Mouse (Mus musculus) heart, embryonic 11.5 days (tissue): ENCODE results near the gene Slc5a2. TPM values are rescaled to one million over a fixed set of nuclear protein-coding genes. Genes with fewer than 3 reads are reported as not detected.

Experiments
- ATAC-seq: fragments of 200-750 bp; cut with Nextera tagmentation; replicated peaks from 2 replicates; pipeline ENCODE4 v1.8.0; 2017; ENCODE audit warnings: moderate library complexity; ENCODE audit not compliant: insufficient number of reproducible peaks, low FRiP score, low TSS enrichment
- H3K27ac ChIP-seq: fragments of 300-500 bp; sonication (generic); 2 replicates; pipeline ENCODE4 v1.5.1; 2014; ENCODE audit warnings: mild to moderate bottlenecking, low read depth, low read length
- H3K27me3 ChIP-seq: fragments of 300-500 bp; sonication (generic); 2 replicates; pipeline ENCODE4 v1.6.1; 2014; ENCODE audit warnings: mild to moderate bottlenecking, low read length, mixed read lengths; ENCODE audit not compliant: control insufficient read depth, insufficient read depth
- H3K36me3 ChIP-seq: fragments of 300-500 bp; sonication (generic); 2 replicates; pipeline ENCODE4 v1.6.1; 2014; ENCODE audit warnings: mild to moderate bottlenecking, low read length, moderate library complexity, mixed read lengths; ENCODE audit not compliant: control insufficient read depth, insufficient read depth
- H3K4me1 ChIP-seq: fragments of 300-500 bp; sonication (generic); 2 replicates; pipeline ENCODE4 v1.6.1; 2014; ENCODE audit warnings: low read length; ENCODE audit not compliant: control insufficient read depth, insufficient read depth
- H3K4me2 ChIP-seq: fragments of 300-500 bp; sonication (generic); 2 replicates; pipeline ENCODE4 v1.6.1; 2014; ENCODE audit warnings: mild to moderate bottlenecking, moderate library complexity
- H3K4me3 ChIP-seq: fragments of 300-500 bp; sonication (generic); 2 replicates; pipeline ENCODE4 v1.5.1; 2014; ENCODE audit warnings: low read depth, low read length
- H3K9ac ChIP-seq: fragments of 300-500 bp; sonication (generic); 2 replicates; pipeline ENCODE4 v1.6.1; 2014; ENCODE audit warnings: mild to moderate bottlenecking, low read depth, low read length, moderate library complexity
- H3K9me3 ChIP-seq: fragments of 300-500 bp; sonication (generic); replicated peaks from 2 replicates; pipeline ENCODE4 v1.6.1; 2016; ENCODE audit warnings: low read length; ENCODE audit not compliant: control insufficient read depth
- WGBS: fragments of 180-500 bp; shearing (Covaris S2); extraction: QIAGEN DNeasy Blood & Tissue Kit; methylation state at CpG from one replicate; pipeline ENCODE4 v1.1.7; 2014; ENCODE audit not compliant: insufficient replicate concordance; 5-methylcytosine and 5-hydroxymethylcytosine counted together
- polyA plus RNA-seq: library from polyadenylated mRNA; unstranded; fragments of >200 nt; fragmentation: Nextera tagmentation; extraction: Ambion mirVana; gene quantifications from 2 replicates; pipeline ENCODE4 v1.2.1, GENCODE M21; 2014

Gene Slc5a2
- polyA plus RNA-seq, 1 experiment from 2014 or later, result 0.83 TPM

- H3K27me3 ChIP-seq, result no peaks in the 10 kb centered on the region; the same call in 1 of the 2 replicates
- H3K36me3 ChIP-seq, result no peaks in the 10 kb centered on the region
- no peaks in the 10 kb centered on the region for H3K9me3 ChIP-seq
- WGBS, result 14% methylated on average over 8 of the region's 8 CpGs
- ATAC-seq, result no peak
- peaks cover 6% of the 10 kb centered on the region for H3K4me1 ChIP-seq
- no peak overlapping the region for H3K4me3 ChIP-seq
- H3K4me2 ChIP-seq, result no peak overlapping the region
- H3K27ac ChIP-seq, result no peak overlapping the region
- H3K9ac ChIP-seq, result no peak overlapping the region
Observed at GRCm38 (mm10) chr7:128310229-128310688, 44.8 kb downstream of the Slc5a2 start.

- no peaks in the 10 kb centered on the region for H3K36me3 ChIP-seq
- H3K4me3 ChIP-seq, result no peak overlapping the region
- H3K4me1 ChIP-seq, result peaks cover 6% of the 10 kb centered on the region
- no peak overlapping the region for H3K9ac ChIP-seq
- no peaks in the 10 kb centered on the region; the same call in 1 of the 2 replicates for H3K27me3 ChIP-seq
- H3K9me3 ChIP-seq, result no peaks in the 10 kb centered on the region
- WGBS, result 39% methylated on average over 3 of the region's 3 CpGs
- no peak overlapping the region for H3K4me2 ChIP-seq
- ATAC-seq, result no peak
- no peak overlapping the region for H3K27ac ChIP-seq
Observed at GRCm38 (mm10) chr7:128311263-128311662, 45.8 kb downstream of the Slc5a2 start.

- WGBS, result 79% methylated on average over 8 of the region's 8 CpGs
- no peaks in the 10 kb centered on the region; the same call in 1 of the 2 replicates for H3K27me3 ChIP-seq
- H3K9ac ChIP-seq, result no peak overlapping the region
- H3K27ac ChIP-seq, result no peak overlapping the region
- peaks cover 6% of the 10 kb centered on the region for H3K4me1 ChIP-seq
- no peaks in the 10 kb centered on the region for H3K9me3 ChIP-seq
- no peak for ATAC-seq
- H3K36me3 ChIP-seq, result no peaks in the 10 kb centered on the region
- no peak overlapping the region for H3K4me2 ChIP-seq
- no peak overlapping the region for H3K4me3 ChIP-seq
Observed at GRCm38 (mm10) chr7:128311811-128312210, 46.4 kb downstream of the Slc5a2 start.

GRCm38 (mm10) chr7:128312375-128313059 is 47.1 kb downstream of the Slc5a2 start:
- no peaks in the 10 kb centered on the region for H3K9me3 ChIP-seq
- H3K4me1 ChIP-seq, result peaks cover 6% of the 10 kb centered on the region
- H3K27ac ChIP-seq, result no peak overlapping the region
- no peaks in the 10 kb centered on the region; the same call in 1 of the 2 replicates for H3K27me3 ChIP-seq
- no peak for ATAC-seq
- H3K9ac ChIP-seq, result no peak overlapping the region
- H3K36me3 ChIP-seq, result no peaks in the 10 kb centered on the region
- H3K4me3 ChIP-seq, result no peak overlapping the region
- WGBS, result 79% methylated on average over 13 of the region's 13 CpGs
- H3K4me2 ChIP-seq, result no peak overlapping the region

GRCm38 (mm10) chr7:128313601-128314000 is 48.1 kb downstream of the Slc5a2 start:
- no peaks in the 10 kb centered on the region for H3K9me3 ChIP-seq
- ATAC-seq, result no peak

GRCm38 (mm10) chr7:128314491-128314890 is 49.0 kb downstream of the Slc5a2 start:
- Histone ChIP-seq H3K4me3 (no peak overlapping the region), H3K36me3 (no peaks in the 10 kb centered on the region), H3K9ac (no peak overlapping the region), H3K27ac (no peak overlapping the region), H3K9me3 (no peaks in the 10 kb centered on the region), H3K4me1 (peaks cover 6% of the 10 kb centered on the region), H3K27me3 (no peaks in the 10 kb centered on the region; the same call in 1 of the 2 replicates), H3K4me2 (no peak overlapping the region)
- no peak for ATAC-seq
- 67% methylated on average over 7 of the region's 7 CpGs for WGBS

More at GRCm38 (mm10) chr7:128313601-128314000, 48.1 kb downstream of the Slc5a2 start:
- Histone ChIP-seq H3K36me3 (no peaks in the 10 kb centered on the region), H3K4me2 (no peak overlapping the region), H3K9ac (no peak overlapping the region), H3K27me3 (no peaks in the 10 kb centered on the region; the same call in 1 of the 2 replicates), H3K4me1 (peaks cover 6% of the 10 kb centered on the region), H3K4me3 (no peak overlapping the region), H3K27ac (no peak overlapping the region)
- WGBS, result 75% methylated on average over 2 of the region's 2 CpGs

- no peak overlapping the region for H3K27ac ChIP-seq
- H3K9me3 ChIP-seq, result no peaks in the 10 kb centered on the region
- WGBS, result 59% methylated on average over 4 of the region's 4 CpGs
- H3K36me3 ChIP-seq, result no peaks in the 10 kb centered on the region
- no peak overlapping the region for H3K4me2 ChIP-seq
- no peaks in the 10 kb centered on the region for H3K4me1 ChIP-seq
- no peak overlapping the region for H3K9ac ChIP-seq
- no peaks in the 10 kb centered on the region for H3K27me3 ChIP-seq
- ATAC-seq, result no peak
- no peak overlapping the region for H3K4me3 ChIP-seq
Observed at GRCm38 (mm10) chr7:128317011-128317410, 51.6 kb downstream of the Slc5a2 start.

GRCm38 (mm10) chr7:128319140-128319539 is 53.7 kb downstream of the Slc5a2 start:
- Histone ChIP-seq H3K9ac (no peak overlapping the region), H3K4me2 (no peak overlapping the region), H3K4me3 (no peak overlapping the region), H3K4me1 (no peaks in the 10 kb centered on the region), H3K27me3 (no peaks in the 10 kb centered on the region), H3K27ac (no peak overlapping the region), H3K36me3 (no peaks in the 10 kb centered on the region), H3K9me3 (no peaks in the 10 kb centered on the region)
- WGBS, result 66% methylated on average over 7 of the region's 7 CpGs
- ATAC-seq, result no peak
